Mouse (Mus musculus) heart, adult 8-10 months (tissue): ENCODE results near the gene Catsper4. TPM values are rescaled to one million over a fixed set of nuclear protein-coding genes. Genes with fewer than 3 reads are reported as not detected.
"Not testable (repeated sequence)": the region's sequence is repeated elsewhere in the genome, so short reads cannot be mapped to it uniquely, and the experiment has no call there.

ENCODE experiments used
- DNase-seq: peaks from one replicate; pipeline ENCODE4 v3.0.0; 2022; ENCODE audit warnings: low spot score
- total RNA-seq, 4 experiments: library from RNA; stranded (reverse); gene quantifications; 2 replicates each; pipeline ENCODE4 v1.2.4; 2022

Gene Catsper4
- under 1 TPM in 1 of 4 experiments, not detected in 3; 0.14 TPM for total RNA-seq

- DNase-seq, result no peak
Measured at GRCm38 (mm10) chr4:134227194-134227593, at the start of gene Catsper4. Gene Catsper4 (minus strand): TSS chr4:134227383.

GRCm38 (mm10) chr4:134273417-134274345 lies 46.5 kb upstream of the Catsper4 start:
- no peak for DNase-seq

- no peak for DNase-seq
Measured at GRCm38 (mm10) chr4:134272731-134273416, 45.7 kb upstream of the Catsper4 start.

- DNase-seq, result no peak
Measured at GRCm38 (mm10) chr4:134271979-134272378, 44.8 kb upstream of the Catsper4 start.

- DNase-seq, result not testable (repeated sequence)
Measured at GRCm38 (mm10) chr4:134269622-134270021, 42.4 kb upstream of the Catsper4 start.

GRCm38 (mm10) chr4:134268102-134268655 lies 41.0 kb upstream of the Catsper4 start:
- peak; percentile 35 for DNase-seq

GRCm38 (mm10) chr4:134265860-134266585 lies 38.8 kb upstream of the Catsper4 start:
- DNase-seq, result no peak

- DNase-seq, result peak; percentile 45
Measured at GRCm38 (mm10) chr4:134263191-134263590, 36.0 kb upstream of the Catsper4 start.

- DNase-seq, result no peak
Measured at GRCm38 (mm10) chr4:134258354-134258753, 31.2 kb upstream of the Catsper4 start.

- no peak for DNase-seq
Measured at GRCm38 (mm10) chr4:134257198-134258009, 30.2 kb upstream of the Catsper4 start.

GRCm38 (mm10) chr4:134256407-134257197 lies 29.4 kb upstream of the Catsper4 start:
- DNase-seq, result peak; percentile 43

- peak; percentile 29 for DNase-seq
Measured at GRCm38 (mm10) chr4:134255854-134256253, 28.7 kb upstream of the Catsper4 start.

- DNase-seq, result no peak
Measured at GRCm38 (mm10) chr4:134254835-134255234, 27.7 kb upstream of the Catsper4 start.

- DNase-seq, result peak; percentile 40
Measured at GRCm38 (mm10) chr4:134253722-134254324, 26.6 kb upstream of the Catsper4 start, which contains the start of gene Grrp1. Gene Grrp1 (minus strand): TSS chr4:134254106.

- no peak for DNase-seq
Measured at GRCm38 (mm10) chr4:134252911-134253721, 25.9 kb upstream of the Catsper4 start.

- peak; percentile 26 for DNase-seq
Measured at GRCm38 (mm10) chr4:134252131-134252910, 25.1 kb upstream of the Catsper4 start.

GRCm38 (mm10) chr4:134251241-134252130 lies 24.3 kb upstream of the Catsper4 start:
- peak; percentile 26 for DNase-seq
